In the genomic region with DNA sequence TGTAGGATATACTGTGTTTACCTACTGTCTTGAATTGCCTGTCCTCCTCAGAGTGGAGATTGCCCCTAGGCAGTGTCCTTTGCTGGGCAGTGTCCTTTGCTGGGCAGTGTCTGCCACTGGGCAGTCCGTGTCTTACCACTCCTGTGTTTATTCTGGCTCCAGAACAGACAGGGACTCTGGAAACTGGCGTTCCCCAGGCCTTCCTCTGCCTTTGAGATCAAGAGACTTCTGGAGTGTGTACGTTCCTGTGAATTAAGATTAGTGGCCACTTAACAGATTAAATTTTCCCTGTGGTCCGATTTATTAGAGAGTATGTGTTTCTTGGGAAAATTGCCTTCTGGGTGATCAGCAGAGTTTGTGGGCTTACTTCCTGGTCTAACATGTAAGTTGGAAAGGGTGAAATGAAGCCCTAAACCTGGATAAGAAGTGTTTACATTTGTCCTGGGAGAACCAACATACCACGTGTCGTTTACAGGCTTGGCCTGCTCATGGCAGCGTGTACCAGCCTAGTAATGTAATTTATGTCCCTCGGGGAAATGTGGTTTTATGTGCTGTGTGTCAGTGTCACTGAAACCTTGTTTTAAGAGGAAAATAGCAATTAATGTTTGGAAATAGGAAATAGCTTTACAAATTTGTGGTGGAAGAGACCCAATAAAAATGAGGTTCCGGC, we compare ENCODE assay signal across 16 mouse cellular contexts. TPM values are rescaled to one million over a fixed set of nuclear protein-coding genes. Genes with fewer than 3 reads are reported as not detected.
DNase-seq lines count a peak whose midpoint lies in the region; ATAC-seq and TF ChIP-seq lines count a peak whose summit lies in the region.
"Had no signal": no experiment of that assay in that cellular context is flagged by ENCODE, and none has a peak within 500 bp of the region (broad histone marks: within the 10 kb centered on the region; RNA-seq: fewer than 3 reads in every experiment).

No protein-coding gene starts in this region.

- H3K4me1 ChIP-seq in heart, embryonic 12.5 days (replicated peaks): peaks cover 55% of the 10 kb centered on the region
- peaks cover 9% of the 10 kb centered on the region; the same call in 1 of the 2 replicates for H3K4me1 ChIP-seq in lung, postnatal 0 days (ENCODE audit: insufficient read depth, low read depth, low read length)
- peaks cover 19% of the 10 kb centered on the region for H3K4me1 ChIP-seq in intestine, embryonic 15.5 days (replicated peaks)
- H3K4me1 ChIP-seq in stomach, postnatal 0 days (replicated peaks; ENCODE audit: control insufficient read depth, insufficient read depth): no peaks in the 10 kb centered on the region; the same call in 1 of the 2 replicates

- TF ChIP-seq CTCF in lung, postnatal 0 days (IDR thresholded peaks at IDR 0.05): no peak
- no peak for TF ChIP-seq CTCF in stomach, postnatal 0 days (IDR thresholded peaks at IDR 0.05; ENCODE audit: low read depth)

- no peak overlapping the region for H3K4me3 ChIP-seq in heart, embryonic 12.5 days
- H3K4me3 ChIP-seq in lung, postnatal 0 days (ENCODE audit: low read depth, low read length): no peak overlapping the region
- no peak overlapping the region for H3K4me3 ChIP-seq in intestine, embryonic 15.5 days (replicated peaks)
- no peak overlapping the region for H3K4me3 ChIP-seq in stomach, postnatal 0 days (ENCODE audit: low read depth, low read length)
- H3K4me3 ChIP-seq: erythroblast, embryonic 14.5 days; limb, embryonic 13.5 days; midbrain, embryonic 12.5 days had no signal

- H3K9ac ChIP-seq in heart, embryonic 12.5 days: no peak overlapping the region
- no peak overlapping the region for H3K9ac ChIP-seq in lung, postnatal 0 days (replicated peaks; ENCODE audit: low read depth)
- no peak overlapping the region for H3K9ac ChIP-seq in intestine, embryonic 15.5 days
- H3K9ac ChIP-seq in stomach, postnatal 0 days (ENCODE audit: low read length): no peak overlapping the region
- H3K9ac ChIP-seq: forebrain, postnatal 0 days; limb, embryonic 13.5 days; midbrain, embryonic 12.5 days had no signal

- no peak overlapping the region for H3K27ac ChIP-seq in heart, embryonic 12.5 days (ENCODE audit: poor library complexity, severe bottlenecking)
- H3K27ac ChIP-seq in lung, postnatal 0 days (ENCODE audit: low read length): peak overlapping the region; percentile 63; the same call in 1 of the 2 replicates
- peak overlapping the region; percentile 45; the same call in 1 of the 2 replicates for H3K27ac ChIP-seq in intestine, embryonic 15.5 days
- peak overlapping the region; percentile 67; the same call in 1 of the 2 replicates for H3K27ac ChIP-seq in stomach, postnatal 0 days (replicated peaks)
- H3K27ac ChIP-seq: limb, embryonic 13.5 days; midbrain, embryonic 12.5 days had no signal

- H3K36me3 ChIP-seq in heart, embryonic 12.5 days: peaks cover 9% of the 10 kb centered on the region
- H3K36me3 ChIP-seq in lung, postnatal 0 days (ENCODE audit: insufficient read depth, low read length): no peaks in the 10 kb centered on the region
- H3K36me3 ChIP-seq in intestine, embryonic 15.5 days: no peaks in the 10 kb centered on the region
- H3K36me3 ChIP-seq in stomach, postnatal 0 days (ENCODE audit: control insufficient read depth, insufficient read depth, low read length): no peaks in the 10 kb centered on the region
- H3K36me3 ChIP-seq: midbrain, embryonic 12.5 days had no signal

- H3K27me3 ChIP-seq in heart, embryonic 12.5 days (replicated peaks): 0 out of 2 replicates have a peak, but pooled peaks cover 17% of the 10 kb centered on the region
- H3K27me3 ChIP-seq in lung, postnatal 0 days (replicated peaks; ENCODE audit: insufficient read depth, low read length): no peaks in the 10 kb centered on the region
- no peaks in the 10 kb centered on the region for H3K27me3 ChIP-seq in intestine, embryonic 15.5 days (replicated peaks)
- H3K27me3 ChIP-seq in stomach, postnatal 0 days (ENCODE audit: control insufficient read depth, insufficient read depth, low read length): no peaks in the 10 kb centered on the region

- H3K4me2 ChIP-seq in heart, embryonic 12.5 days: no peak overlapping the region
- H3K4me2 ChIP-seq in lung, postnatal 0 days (replicated peaks; ENCODE audit: low read depth, low read length): no peak overlapping the region
- H3K4me2 ChIP-seq in intestine, embryonic 15.5 days (replicated peaks): no peak overlapping the region
- no peak overlapping the region for H3K4me2 ChIP-seq in stomach, postnatal 0 days (replicated peaks; ENCODE audit: low read depth)
- H3K4me2 ChIP-seq: limb, embryonic 13.5 days; midbrain, embryonic 12.5 days had no signal

- intact Hi-C loops in heart, postnatal 10 days (cut with DNase I): no loop called here

- peak; percentile 34; the same call in 1 of the 2 replicates for ATAC-seq in heart, embryonic 12.5 days (ENCODE audit: insufficient number of reproducible peaks, low FRiP score)
- ATAC-seq in lung, postnatal 0 days: peak; percentile 61
- ATAC-seq in intestine, embryonic 15.5 days: peak; percentile 72
- peak; percentile 76 for ATAC-seq in stomach, postnatal 0 days (ENCODE audit: low FRiP score, low TSS enrichment)
- ATAC-seq in CD4-positive, CD25-positive, alpha-beta regulatory T cell, adult 4 months: no peak
- ATAC-seq: forebrain, postnatal 0 days had no signal

- 54% methylated on average over 9 of the region's 9 CpGs for WGBS in heart, embryonic 12.5 days
- WGBS in lung, postnatal 0 days: 28% methylated on average over 9 of the region's 9 CpGs
- WGBS in intestine, embryonic 15.5 days: 23% methylated on average over 9 of the region's 9 CpGs
- 31% methylated on average over 9 of the region's 9 CpGs for WGBS in stomach, postnatal 0 days

- no peaks in the 10 kb centered on the region for H3K9me3 ChIP-seq in heart, embryonic 12.5 days (replicated peaks)
- no peaks in the 10 kb centered on the region for H3K9me3 ChIP-seq in lung, postnatal 0 days (ENCODE audit: low read length)
- no peaks in the 10 kb centered on the region for H3K9me3 ChIP-seq in intestine, embryonic 15.5 days
- no peaks in the 10 kb centered on the region for H3K9me3 ChIP-seq in stomach, postnatal 0 days (ENCODE audit: control insufficient read depth, low read length)
- H3K9me3 ChIP-seq: limb, embryonic 13.5 days; midbrain, embryonic 12.5 days had no signal

- DNase-seq in heart, postnatal 10 days: no peak
- DNase-seq in lung, postnatal 0 days (ENCODE audit: low spot score): peak; percentile 52
- no peak for DNase-seq in lung, adult 18-20 months
- DNase-seq in stomach, postnatal 0 days (ENCODE audit: low spot score): peak; percentile 21
- DNase-seq: cerebellum, adult 8-10 months; forebrain, postnatal 0 days; gastrocnemius, postnatal 25 days; kidney, adult 9 months; right cerebral cortex, postnatal 4 days; thymus, postnatal 4 days had no signal

- no peak for TF ChIP-seq EP300 in lung, postnatal 0 days (IDR thresholded peaks at IDR 0.05)
- no peak for TF ChIP-seq EP300 in stomach, postnatal 0 days (optimal IDR thresholded peaks at IDR 0.05)

RNA-seq across cellular contexts. Expression of a gene that starts 15.6 kb away (rescaled TPM):
- 22.3 and 24.4 TPM in 2 replicates for polyA plus RNA-seq in heart, embryonic 12.5 days (2016; fragmentation: Nextera tagmentation; extraction: Ambion mirVana)
- 10 to 100 TPM; 23.5 to 38.5 TPM for total RNA-seq in heart, postnatal 10 days (2021)
- polyA plus RNA-seq in lung, postnatal 0 days (2015; fragmentation: Nextera tagmentation; extraction: Ambion mirVana): 19.9 and 21.4 TPM in 2 replicates
- 19.4 and 19.8 TPM in 2 replicates for polyA plus RNA-seq in intestine, embryonic 15.5 days (2015; fragmentation: Nextera tagmentation; extraction: Ambion mirVana)
- polyA plus RNA-seq in stomach, postnatal 0 days (2015; fragmentation: Nextera tagmentation; extraction: Ambion mirVana): 6.8 and 7.0 TPM in 2 replicates
- polyA plus RNA-seq in CD4-positive, CD25-positive, alpha-beta regulatory T cell, adult 4 months (2017; shearing (Covaris generic)): under 1 TPM in 1 of 2 experiments, not detected in 1; 0.08 TPM
- polyA plus RNA-seq: erythroblast, embryonic 14.5 days had no signal

Comparison
In these comparisons a context has a peak if more than half of its experiments do, and no peak if none do; other contexts are left out.
1. DNase-seq: peak in lung, postnatal 0 days (single experiment) and stomach, postnatal 0 days (single experiment); none in heart, postnatal 10 days (0 of 2) and lung, adult 18-20 months (0 of 2).